Mouse (Mus musculus) thymus, postnatal 36 days (tissue): ENCODE measurements around the gene Intu.

ENCODE experiments used
- DNase-seq, 2 experiments: peaks; one replicate each; pipeline ENCODE4 v3.0.0; 2022; ENCODE audit warnings: mixed read lengths in 2 of 2

Intu gene

GRCm38 (mm10) chr3:40527976-40528950, 2.8 kb upstream of the Intu start:
- no peak for DNase-seq

GRCm38 (mm10) chr3:40528958-40529357, 2.1 kb upstream of the Intu start:
- DNase-seq = no peak

- no peak for DNase-seq
Observed at GRCm38 (mm10) chr3:40530845-40531244, 241 bp upstream of the Intu start.

GRCm38 (mm10) chr3:40532256-40532655, 1.2 kb downstream of the Intu start:
- no peak for DNase-seq

- DNase-seq = no peak
Observed at GRCm38 (mm10) chr3:40534141-40534540, 3.1 kb downstream of the Intu start.

GRCm38 (mm10) chr3:40540567-40541554, 9.8 kb downstream of the Intu start:
- DNase-seq = peak; percentile 90 to 91

- no peak for DNase-seq
Observed at GRCm38 (mm10) chr3:40546621-40547020, 15.5 kb downstream of the Intu start.

GRCm38 (mm10) chr3:40652941-40653352, 121.9 kb downstream of the Intu start:
- peak; percentile 56 to 71 for DNase-seq

- peak in 1 of 2 experiments; percentile 7 for DNase-seq
Observed at GRCm38 (mm10) chr3:40653582-40653981, 122.5 kb downstream of the Intu start.

- DNase-seq = peak in 1 of 2 experiments; percentile 3
Observed at GRCm38 (mm10) chr3:40654028-40654427, 122.9 kb downstream of the Intu start.

GRCm38 (mm10) chr3:40655571-40655970, 124.5 kb downstream of the Intu start:
- no peak for DNase-seq

- no peak for DNase-seq
Observed at GRCm38 (mm10) chr3:40656339-40656738, 125.3 kb downstream of the Intu start.

- DNase-seq = no peak
Observed at GRCm38 (mm10) chr3:40660231-40660630, 129.1 kb downstream of the Intu start.

GRCm38 (mm10) chr3:40666109-40666508, 135.0 kb downstream of the Intu start:
- no peak for DNase-seq

GRCm38 (mm10) chr3:40666861-40667719, 136.0 kb downstream of the Intu start:
- DNase-seq = no peak

- no peak for DNase-seq
Observed at GRCm38 (mm10) chr3:40668889-40669288, 137.8 kb downstream of the Intu start.

- no peak for DNase-seq
Observed at GRCm38 (mm10) chr3:40669395-40669794, 138.3 kb downstream of the Intu start.

- no peak for DNase-seq
Observed at GRCm38 (mm10) chr3:40673515-40673914, 142.4 kb downstream of the Intu start.

- no peak for DNase-seq
Observed at GRCm38 (mm10) chr3:40674873-40675405, 143.9 kb downstream of the Intu start.

- no peak for DNase-seq
Observed at GRCm38 (mm10) chr3:40678856-40679255, 147.8 kb downstream of the Intu start.

GRCm38 (mm10) chr3:40682404-40682803, 151.3 kb downstream of the Intu start:
- DNase-seq = no peak

- no peak for DNase-seq
Observed at GRCm38 (mm10) chr3:40683171-40683570, 152.1 kb downstream of the Intu start.
